Mouse (Mus musculus) lung, embryonic 15.5 days (tissue): ENCODE measurements around the gene Gm867. TPM values are rescaled to one million over a fixed set of nuclear protein-coding genes. Genes with fewer than 3 reads are reported as not detected.

Experiments
- ATAC-seq: fragments of 200-750 bp; cut with Nextera tagmentation; 2 replicates; pipeline ENCODE4 v1.8.0; 2017; ENCODE audit warnings: moderate number of reproducible peaks, borderline replicate concordance; ENCODE audit not compliant: low FRiP score, low TSS enrichment; ENCODE audit errors: extremely low read depth
- H3K27ac ChIP-seq: fragments of 300-500 bp; sonication (generic); 2 replicates; pipeline ENCODE4 v1.5.1; 2015; ENCODE audit warnings: moderate library complexity, mild to moderate bottlenecking, inconsistent platforms
- H3K27me3 ChIP-seq: fragments of 300-500 bp; sonication (generic); 2 replicates; pipeline ENCODE4 v1.6.1; 2015; ENCODE audit warnings: inconsistent platforms
- H3K36me3 ChIP-seq: fragments of 300-500 bp; sonication (generic); 2 replicates; pipeline ENCODE4 v1.6.1; 2015; ENCODE audit warnings: inconsistent platforms
- H3K4me1 ChIP-seq: fragments of 300-500 bp; sonication (generic); 2 replicates; pipeline ENCODE4 v1.6.1; 2015; ENCODE audit warnings: inconsistent platforms
- H3K4me2 ChIP-seq: fragments of 300-500 bp; sonication (generic); 2 replicates; pipeline ENCODE4 v1.6.1; 2015; ENCODE audit warnings: inconsistent platforms, mild to moderate bottlenecking, moderate library complexity
- H3K4me3 ChIP-seq: fragments of 300-500 bp; sonication (generic); 2 replicates; pipeline ENCODE4 v1.5.1; 2015; ENCODE audit warnings: mild to moderate bottlenecking, inconsistent platforms
- H3K9ac ChIP-seq: fragments of 300-500 bp; sonication (generic); 2 replicates; pipeline ENCODE4 v1.6.1; 2015; ENCODE audit warnings: inconsistent platforms
- H3K9me3 ChIP-seq: fragments of 300-500 bp; sonication (generic); 2 replicates; pipeline ENCODE4 v1.6.1; 2016; ENCODE audit warnings: inconsistent platforms
- WGBS: fragments of 180-500 bp; shearing (Covaris S2); methylation state at CpG from one replicate; pipeline ENCODE4 v1.1.7; 2015; 5-methylcytosine and 5-hydroxymethylcytosine counted together
- polyA plus RNA-seq: library from polyadenylated mRNA; unstranded; fragments of >200 nt; fragmentation: Nextera tagmentation; extraction: Ambion mirVana; gene quantifications from 2 replicates; pipeline ENCODE4 v1.2.1, GENCODE M21; 2015

The Gm867 gene
- polyA plus RNA-seq, 1 experiment from 2014 or later: 0.59 TPM

GRCm38 (mm10) chr10:75934991-75935390 is 5.5 kb downstream of the Gm867 start:
- no peak overlapping the region for H3K9ac ChIP-seq
- H3K9me3 ChIP-seq: no peaks in the 10 kb centered on the region
- H3K4me3 ChIP-seq: no peak overlapping the region; the same call in 1 of the 2 replicates
- peaks cover 50% of the 10 kb centered on the region for H3K4me1 ChIP-seq
- H3K36me3 ChIP-seq: no peaks in the 10 kb centered on the region
- peaks cover 37% of the 10 kb centered on the region for H3K27me3 ChIP-seq
- no peak for ATAC-seq
- H3K4me2 ChIP-seq: peak overlapping the region; percentile 82
- no peak overlapping the region for H3K27ac ChIP-seq
- WGBS: 29% methylated on average over 1 of the region's 1 CpGs

- Histone ChIP-seq H3K27me3 (peaks cover 37% of the 10 kb centered on the region), H3K4me2 (peak within 1 kb of the TSS; percentile 98), H3K27ac (peak within 1 kb of the TSS; percentile 89), H3K4me1 (peaks cover 53% of the 10 kb centered on the region), H3K36me3 (peaks cover 2% of the 10 kb centered on the region; the same call in 1 of the 2 replicates), H3K9ac (peak within 1 kb of the TSS; percentile 87), H3K4me3 (peak within 1 kb of the TSS; percentile 67), H3K9me3 (no peaks in the 10 kb centered on the region)
- 31% methylated on average over 6 of the region's 6 CpGs for WGBS
- no peak for ATAC-seq
Measured at GRCm38 (mm10) chr10:75932891-75933290, 7.6 kb downstream of the Gm867 start, which contains the start of gene Chchd10. Gene Chchd10 (plus strand): TSS chr10:75933130.

GRCm38 (mm10) chr10:75932081-75932678 is 8.3 kb downstream of the Gm867 start:
- Histone ChIP-seq H3K27ac (peak overlapping the region; percentile 89), H3K9me3 (no peaks in the 10 kb centered on the region), H3K9ac (peak overlapping the region; percentile 87), H3K4me3 (peak overlapping the region; percentile 67), H3K36me3 (peaks cover 10% of the 10 kb centered on the region; the same call in 1 of the 2 replicates), H3K27me3 (peaks cover 32% of the 10 kb centered on the region), H3K4me2 (peak overlapping the region; percentile 98), H3K4me1 (peaks cover 50% of the 10 kb centered on the region)
- 1% methylated on average over 44 of the region's 44 CpGs for WGBS
- ATAC-seq: peak; percentile 55; the same call in 1 of the 2 replicates

GRCm38 (mm10) chr10:75931311-75931710 is 9.2 kb downstream of the Gm867 start:
- Histone ChIP-seq H3K9me3 (no peaks in the 10 kb centered on the region), H3K9ac (peak overlapping the region; percentile 87), H3K36me3 (peaks cover 18% of the 10 kb centered on the region; the same call in 1 of the 2 replicates), H3K27ac (peak overlapping the region; percentile 89), H3K4me3 (peak overlapping the region; percentile 67), H3K27me3 (peaks cover 24% of the 10 kb centered on the region), H3K4me2 (peak overlapping the region; percentile 98), H3K4me1 (peaks cover 44% of the 10 kb centered on the region)
- 19% methylated on average over 7 of the region's 7 CpGs for WGBS
- no peak for ATAC-seq

GRCm38 (mm10) chr10:75930304-75930703 is 10.2 kb downstream of the Gm867 start:
- Histone ChIP-seq H3K4me1 (peaks cover 35% of the 10 kb centered on the region), H3K9ac (0 out of 2 replicates have a peak overlapping the region, but pooled peaks have one; percentile 17), H3K4me3 (peak overlapping the region; percentile 67), H3K9me3 (no peaks in the 10 kb centered on the region), H3K4me2 (peak overlapping the region; percentile 98), H3K36me3 (peaks cover 24% of the 10 kb centered on the region; the same call in 1 of the 2 replicates), H3K27ac (peak overlapping the region; percentile 89), H3K27me3 (peaks cover 13% of the 10 kb centered on the region)
- peak; percentile 66 for ATAC-seq
- WGBS: 2% methylated on average over 6 of the region's 6 CpGs

- WGBS: 64% methylated on average over 13 of the region's 13 CpGs
Measured at GRCm38 (mm10) chr10:75926396-75926795, 14.1 kb downstream of the Gm867 start.

GRCm38 (mm10) chr10:75924324-75924723 is 16.1 kb downstream of the Gm867 start:
- peaks cover 26% of the 10 kb centered on the region for H3K4me1 ChIP-seq
- H3K9ac ChIP-seq: no peak overlapping the region
- 52% methylated on average over 2 of the region's 2 CpGs for WGBS
- no peaks in the 10 kb centered on the region for H3K9me3 ChIP-seq
- no peak overlapping the region for H3K4me3 ChIP-seq
- no peaks in the 10 kb centered on the region for H3K27me3 ChIP-seq
- no peak overlapping the region for H3K27ac ChIP-seq
- peaks cover 37% of the 10 kb centered on the region for H3K36me3 ChIP-seq
- no peak for ATAC-seq
- no peak overlapping the region for H3K4me2 ChIP-seq

More at GRCm38 (mm10) chr10:75926396-75926795, 14.1 kb downstream of the Gm867 start:
- ATAC-seq: no peak
- Histone ChIP-seq H3K4me3 (no peak overlapping the region), H3K9me3 (no peaks in the 10 kb centered on the region), H3K27me3 (peaks cover 2% of the 10 kb centered on the region), H3K9ac (no peak overlapping the region), H3K27ac (no peak overlapping the region), H3K4me2 (no peak overlapping the region), H3K36me3 (peaks cover 37% of the 10 kb centered on the region), H3K4me1 (peaks cover 29% of the 10 kb centered on the region)

- Histone ChIP-seq H3K9ac (peak overlapping the region; percentile 93), H3K4me1 (peaks cover 39% of the 10 kb centered on the region), H3K4me3 (peak overlapping the region; percentile 96), H3K4me2 (peak overlapping the region; percentile 80), H3K9me3 (no peaks in the 10 kb centered on the region), H3K27ac (peak overlapping the region; percentile 93), H3K36me3 (peaks cover 36% of the 10 kb centered on the region), H3K27me3 (no peaks in the 10 kb centered on the region)
- peak; percentile 10; the same call in 1 of the 2 replicates for ATAC-seq
- WGBS: 4% methylated on average over 22 of the region's 22 CpGs
Measured at GRCm38 (mm10) chr10:75921726-75922560, 18.5 kb downstream of the Gm867 start.

GRCm38 (mm10) chr10:75921026-75921725 is 19.3 kb downstream of the Gm867 start, which contains the start of gene Smarcb1:
Gene Smarcb1 (minus strand): TSS chr10:75921617.
- peak; percentile 89 for ATAC-seq
- H3K9ac ChIP-seq: peak within 1 kb of the TSS; percentile 93
- peak within 1 kb of the TSS; percentile 96 for H3K4me3 ChIP-seq
- H3K4me1 ChIP-seq: peaks cover 39% of the 10 kb centered on the region
- no peaks in the 10 kb centered on the region for H3K27me3 ChIP-seq
- H3K4me2 ChIP-seq: peak within 1 kb of the TSS; percentile 80
- under 1% methylated on average over 76 of the region's 76 CpGs for WGBS
- H3K9me3 ChIP-seq: no peaks in the 10 kb centered on the region
- H3K27ac ChIP-seq: peak within 1 kb of the TSS; percentile 93
- peaks cover 35% of the 10 kb centered on the region for H3K36me3 ChIP-seq

- WGBS: 66% methylated on average over 5 of the region's 5 CpGs
- no peaks in the 10 kb centered on the region for H3K9me3 ChIP-seq
- H3K27me3 ChIP-seq: no peaks in the 10 kb centered on the region
- peaks cover 39% of the 10 kb centered on the region for H3K4me1 ChIP-seq
- no peak overlapping the region for H3K27ac ChIP-seq
- H3K4me2 ChIP-seq: no peak overlapping the region; the same call in 1 of the 2 replicates
- H3K9ac ChIP-seq: no peak overlapping the region
- peaks cover 40% of the 10 kb centered on the region for H3K36me3 ChIP-seq
- no peak for ATAC-seq
- H3K4me3 ChIP-seq: no peak overlapping the region
Measured at GRCm38 (mm10) chr10:75919026-75919425, 21.4 kb downstream of the Gm867 start.

- no peaks in the 10 kb centered on the region for H3K9me3 ChIP-seq
- no peaks in the 10 kb centered on the region for H3K27me3 ChIP-seq
- peaks cover 28% of the 10 kb centered on the region for H3K4me1 ChIP-seq
- no peak for ATAC-seq
- 74% methylated on average over 8 of the region's 8 CpGs for WGBS
- no peak overlapping the region for H3K27ac ChIP-seq
- H3K4me2 ChIP-seq: no peak overlapping the region
- peaks cover 48% of the 10 kb centered on the region for H3K36me3 ChIP-seq
- H3K9ac ChIP-seq: no peak overlapping the region
- H3K4me3 ChIP-seq: no peak overlapping the region
Measured at GRCm38 (mm10) chr10:75916840-75917239, 23.6 kb downstream of the Gm867 start.
